Mouse (Mus musculus) CH12.LX (cell line): ENCODE measurements around the gene Artn. TPM values are rescaled to one million over a fixed set of nuclear protein-coding genes. Genes with fewer than 3 reads are reported as not detected.

Source experiments
- DNase-seq: peaks from one replicate; pipeline ENCODE4 v3.0.0-alpha.2; 2013; ENCODE audit errors: extremely low read depth
- H3K27ac ChIP-seq: 2 replicates; pipeline ENCODE4 v1.5.1; 2012; ENCODE audit warnings: low read depth, mild to moderate bottlenecking, control low read depth, moderate library complexity; ENCODE audit not compliant: insufficient read depth
- H3K27me3 ChIP-seq: replicated peaks from 2 replicates; pipeline ENCODE3; 2012; ENCODE audit warnings: inconsistent platforms
- H3K36me3 ChIP-seq, 2 experiments: replicated peaks in 1 of 2; 2 replicates each; pipeline versions ENCODE3 to v1.6.1; 2012; ENCODE audit warnings: inconsistent platforms in 1 of 2, low read length in 1 of 2, mild to moderate bottlenecking in 1 of 2, mixed read lengths in 1 of 2, moderate library complexity in 1 of 2; ENCODE audit not compliant: control insufficient read depth in 1 of 2, insufficient read depth in 1 of 2
- H3K4me1 ChIP-seq, 2 experiments: 2 replicates each; pipeline ENCODE4 v1.6.1; 2012; ENCODE audit warnings: inconsistent platforms in 1 of 2, moderate library complexity in 1 of 2; ENCODE audit not compliant: insufficient read depth in 2 of 2, control insufficient read depth in 1 of 2
- H3K4me2 ChIP-seq: 2 replicates; pipeline ENCODE4 v1.6.1; 2012; ENCODE audit warnings: low read depth, mild to moderate bottlenecking, control low read depth; ENCODE audit not compliant: poor library complexity, insufficient read depth, severe bottlenecking
- H3K4me3 ChIP-seq, 3 experiments: fragments of 150-350 bp in 1 of 3; sonication (generic) in 1 of 3; replicated peaks in 1 of 3; 2 replicates each; pipeline versions ENCODE3 to v1.5.1; 2011 to 2012; ENCODE audit warnings: low read depth in 2 of 3, low read length in 2 of 3, mild to moderate bottlenecking in 2 of 3, moderate library complexity in 2 of 3, control low read depth in 1 of 3, improper control_type of control experiment in 1 of 3, inconsistent platforms in 1 of 3, mixed read lengths in 1 of 3; ENCODE audit not compliant: poor library complexity in 1 of 3
- H3K79me2 ChIP-seq: replicated peaks from 2 replicates; pipeline ENCODE4 v1.6.1; 2012; ENCODE audit warnings: mild to moderate bottlenecking, moderate library complexity; ENCODE audit not compliant: control insufficient read depth, poor library complexity, insufficient read depth, severe bottlenecking; ENCODE audit errors: extremely low read depth
- H3K9ac ChIP-seq: 2 replicates; pipeline ENCODE4 v1.6.1; 2012; ENCODE audit warnings: low read depth, mild to moderate bottlenecking, control low read depth, moderate library complexity; ENCODE audit not compliant: insufficient read depth
- H3K9me3 ChIP-seq: replicated peaks from 2 replicates; pipeline ENCODE3; 2012; ENCODE audit warnings: low read length, inconsistent platforms, mixed read lengths
- BHLHE40 ChIP-seq: IDR thresholded peaks from 2 replicates; pipeline ENCODE4 v1.6.1; 2011; ENCODE audit warnings: mild to moderate bottlenecking, low read depth, low read length, improper control_type of control experiment
- CHD1 ChIP-seq: IDR thresholded peaks from 2 replicates; pipeline ENCODE4 v1.6.1; 2012; ENCODE audit warnings: low read depth, low read length, improper control_type of control experiment, inconsistent platforms
- CHD2 ChIP-seq: IDR thresholded peaks from 2 replicates; pipeline ENCODE4 v1.6.1; 2011; ENCODE audit warnings: low read length, improper control_type of control experiment
- ELF1 ChIP-seq: IDR thresholded peaks from 2 replicates; pipeline ENCODE4 v1.6.1; 2014; ENCODE audit warnings: low read depth, mild to moderate bottlenecking, inconsistent platforms, low read length, improper control_type of control experiment
- JUN ChIP-seq: IDR thresholded peaks from 2 replicates; pipeline ENCODE4 v1.6.1; 2011; ENCODE audit warnings: low read depth, mild to moderate bottlenecking, low read length, improper control_type of control experiment, moderate library complexity; ENCODE audit not compliant: insufficient read depth
- MAFK ChIP-seq: IDR thresholded peaks from 2 replicates; pipeline ENCODE4 v1.6.1; 2011; ENCODE audit warnings: low read length, improper control_type of control experiment; ENCODE audit not compliant: insufficient replicate concordance
- MXI1 ChIP-seq: IDR thresholded peaks from 2 replicates; pipeline ENCODE4 v1.6.1; 2011; ENCODE audit warnings: mild to moderate bottlenecking, low read depth, low read length, improper control_type of control experiment
- NELFE ChIP-seq: IDR thresholded peaks from 2 replicates; pipeline ENCODE4 v1.6.1; 2011; ENCODE audit warnings: low read depth, low read length, improper control_type of control experiment
- PAX5 ChIP-seq: IDR thresholded peaks from 2 replicates; pipeline ENCODE4 v1.6.1; 2012; ENCODE audit warnings: low read length, inconsistent platforms, mixed read lengths
- POLR2A ChIP-seq: IDR thresholded peaks from 2 replicates; pipeline ENCODE4 v1.6.1; 2011; ENCODE audit warnings: low read depth, mild to moderate bottlenecking, improper control_type of control experiment, low read length
- RAD21 ChIP-seq: IDR thresholded peaks from 2 replicates; pipeline ENCODE4 v1.6.1; 2011; ENCODE audit warnings: low read depth, mild to moderate bottlenecking, low read length, improper control_type of control experiment, moderate library complexity
- RCOR1 ChIP-seq: conservative IDR thresholded peaks from 2 replicates; pipeline ENCODE4 v1.6.1; 2012; ENCODE audit warnings: low read depth, mild to moderate bottlenecking, inconsistent platforms, low read length, improper control_type of control experiment
- SIN3A ChIP-seq: IDR thresholded peaks from 2 replicates; pipeline ENCODE4 v1.6.1; 2012; ENCODE audit warnings: low read length, improper control_type of control experiment, inconsistent platforms
- SMC3 ChIP-seq: IDR thresholded peaks from 2 replicates; pipeline ENCODE4 v1.6.1; 2011; ENCODE audit warnings: low read depth, low read length, improper control_type of control experiment
- TBP ChIP-seq: conservative IDR thresholded peaks from 2 replicates; pipeline ENCODE4 v1.6.1; 2011; ENCODE audit warnings: low read depth, low read length, improper control_type of control experiment
- TCF12 ChIP-seq: IDR thresholded peaks from 2 replicates; pipeline ENCODE4 v1.6.1; 2014; ENCODE audit warnings: low read depth, mild to moderate bottlenecking, inconsistent platforms, low read length, improper control_type of control experiment
- USF1 ChIP-seq: IDR thresholded peaks from 2 replicates; pipeline ENCODE4 v1.6.1; 2014; ENCODE audit warnings: low read depth, mild to moderate bottlenecking, inconsistent platforms, low read length, improper control_type of control experiment
- ZC3H11A ChIP-seq: IDR thresholded peaks from 2 replicates; pipeline ENCODE4 v1.6.1; 2012; ENCODE audit warnings: low read depth, mild to moderate bottlenecking, inconsistent platforms, low read length, improper control_type of control experiment
- ZKSCAN1 ChIP-seq: IDR thresholded peaks from 2 replicates; pipeline ENCODE4 v1.6.1; 2012; ENCODE audit warnings: low read depth, inconsistent platforms, low read length, improper control_type of control experiment, borderline replicate concordance
- ZMIZ1 ChIP-seq: IDR thresholded peaks from 2 replicates; pipeline ENCODE4 v1.6.1; 2012; ENCODE audit warnings: low read depth, mild to moderate bottlenecking, inconsistent platforms, low read length, improper control_type of control experiment
- ZNF384 ChIP-seq: IDR thresholded peaks from 2 replicates; pipeline ENCODE4 v1.6.1; 2012; ENCODE audit warnings: low read depth, low read length, improper control_type of control experiment, inconsistent platforms
- dilution Hi-C: fragments of 300-500 bp; cut with MboI; formaldehyde crosslinking; loops from 2 replicates; pipeline ENCODE4 v1.14.3; 2020; ENCODE audit warnings: low sequenced_read_pairs; ENCODE audit not compliant: extremely low pct_unique_long_range_greater_than_20kb, extremely low pct_ligation_motif_present
- in situ Hi-C: fragments of 300-500 bp; cut with MboI; formaldehyde crosslinking; loops from 3 replicates; pipeline ENCODE4 v1.14.3; 2019; ENCODE audit warnings: low sequenced_read_pairs, low pct_ligation_motif_present, low pct_unique_long_range_greater_than_20kb, mixed read lengths
- polyA plus RNA-seq: library from polyadenylated mRNA; unstranded; fragments of >175 nt; gene quantifications from 2 replicates; pipeline ENCODE4 v1.2.1, GENCODE M21; 2012; ENCODE audit warnings: low read depth; ENCODE audit not compliant: insufficient read length
- total RNA-seq, 2 experiments: library from RNA; depleted of rRNA; stranded (reverse); fragments of 300-350 nt in 1 of 2; fragments of >200 nt in 1 of 2; gene quantifications; 2 replicates each; pipeline ENCODE4 v1.2.3; 2012 to 2014

The Artn gene
- total and polyA plus RNA-seq, 3 experiments, result not detected

GRCm38 (mm10) chr4:117906196-117906595 lies 23.4 kb downstream of the Artn start:
- H3K4me1 ChIP-seq, result peaks cover 0 to 17% of the 10 kb centered on the region in 2 experiments; a peak in 2 of 4 replicates
- no peak overlapping the region for H3K9ac ChIP-seq
- no peaks in the 10 kb centered on the region for H3K27me3 ChIP-seq
- no peak for DNase-seq
- peaks cover 59 to 90% of the 10 kb centered on the region in 2 experiments for H3K36me3 ChIP-seq
- H3K9me3 ChIP-seq, result no peaks in the 10 kb centered on the region
- in situ Hi-C loops, result no loop called here
- no peaks in the 10 kb centered on the region for H3K79me2 ChIP-seq
- H3K4me2 ChIP-seq, result no peak overlapping the region
- TF ChIP-seq ELF1 (no peak), MXI1 (no peak), RCOR1 (no peak), ZC3H11A (no peak), TCF12 (no peak), SMC3 (no peak), TBP (no peak), BHLHE40 (no peak), ZNF384 (no peak), USF1 (no peak), JUN (no peak), RAD21 (no peak), ZKSCAN1 (no peak), MAFK (no peak), PAX5 (no peak)
- no peak overlapping the region for H3K27ac ChIP-seq
- dilution Hi-C loops, result no loop called here
- no peak overlapping the region for H3K4me3 ChIP-seq

GRCm38 (mm10) chr4:117904761-117905160 lies 24.8 kb downstream of the Artn start:
- no peak overlapping the region for H3K27ac ChIP-seq
- H3K9me3 ChIP-seq, result no peaks in the 10 kb centered on the region
- dilution Hi-C loops, result no loop called here
- H3K4me1 ChIP-seq, result peaks cover 0 to 8% of the 10 kb centered on the region in 2 experiments; a peak in 2 of 4 replicates
- H3K4me3 ChIP-seq, result no peak overlapping the region
- no peaks in the 10 kb centered on the region for H3K79me2 ChIP-seq
- H3K9ac ChIP-seq, result no peak overlapping the region
- in situ Hi-C loops, result no loop called here
- TF ChIP-seq MAFK (no peak), PAX5 (no peak), TCF12 (no peak), MXI1 (no peak), CHD2 (no peak), ZMIZ1 (no peak), SIN3A (no peak), USF1 (no peak), CHD1 (no peak), NELFE (no peak), POLR2A (no peak)
- no peak for DNase-seq
- no peaks in the 10 kb centered on the region for H3K27me3 ChIP-seq
- H3K36me3 ChIP-seq, result peaks cover 70 to 94% of the 10 kb centered on the region in 2 experiments
- H3K4me2 ChIP-seq, result no peak overlapping the region
